Mouse (Mus musculus): ENCODE measurements at regions not wholly inside any gene's neighbourhood (a gene's known extent, or its start where the extent isn't known, plus 50 kb on each side); places are given as distances from the start of the nearest gene placed in this dataset.

- no peak for DNase-seq (ENCODE audit: low read depth, low spot score)
These were observed 191.5 kb upstream of the 9630041A04Rik start for GRCm38 (mm10) chr9:101670111-101670510.

GRCm38 (mm10) chr9:101649816-101650215, 211.8 kb upstream of the 9630041A04Rik start:
- no peak for DNase-seq (ENCODE audit: low read depth, low spot score)

- DNase-seq (ENCODE audit: low read depth, low spot score) = no peak
These were observed 220.1 kb upstream of the 9630041A04Rik start for GRCm38 (mm10) chr9:101641524-101641923.

- DNase-seq (ENCODE audit: low read depth, low spot score) = no peak
These were observed 221.0 kb upstream of the 9630041A04Rik start for GRCm38 (mm10) chr9:101640598-101640997.

GRCm38 (mm10) chr9:101616261-101616660, 245.4 kb upstream of the 9630041A04Rik start:
- no peak for DNase-seq (ENCODE audit: low read depth, low spot score)

GRCm38 (mm10) chr9:101615176-101615575, 246.5 kb upstream of the 9630041A04Rik start:
- no peak for DNase-seq (ENCODE audit: low read depth, low spot score)

- no peak for DNase-seq (ENCODE audit: low read depth, low spot score)
These were observed 247.7 kb upstream of the 9630041A04Rik start for GRCm38 (mm10) chr9:101613933-101614332.

GRCm38 (mm10) chr9:101613471-101613870, 248.2 kb upstream of the 9630041A04Rik start:
- DNase-seq (ENCODE audit: low read depth, low spot score) = no peak

GRCm38 (mm10) chr9:101612971-101613370, 248.7 kb upstream of the 9630041A04Rik start:
- DNase-seq (ENCODE audit: low read depth, low spot score) = no peak

GRCm38 (mm10) chr9:101612571-101612970, 249.1 kb upstream of the 9630041A04Rik start:
- DNase-seq (ENCODE audit: low read depth, low spot score) = no peak

GRCm38 (mm10) chr9:101611481-101611880, 250.2 kb upstream of the 9630041A04Rik start:
- DNase-seq (ENCODE audit: low read depth, low spot score) = no peak

GRCm38 (mm10) chr9:101610806-101611443, 250.7 kb upstream of the 9630041A04Rik start:
- DNase-seq (ENCODE audit: low read depth, low spot score) = no peak

GRCm38 (mm10) chr9:101610338-101610737, 251.3 kb upstream of the 9630041A04Rik start:
- no peak for DNase-seq (ENCODE audit: low read depth, low spot score)

- no peak for DNase-seq (ENCODE audit: low read depth, low spot score)
These were observed 258.8 kb upstream of the 9630041A04Rik start for GRCm38 (mm10) chr9:101602799-101603198.

- DNase-seq (ENCODE audit: low read depth, low spot score) = no peak
These were observed 264.7 kb upstream of the 9630041A04Rik start for GRCm38 (mm10) chr9:101596898-101597297.

- no peak for DNase-seq (ENCODE audit: low read depth, low spot score)
These were observed 266.5 kb upstream of the 9630041A04Rik start for GRCm38 (mm10) chr9:101595101-101595650.

GRCm38 (mm10) chr9:101592621-101593020, 269.0 kb upstream of the 9630041A04Rik start:
- no peak for DNase-seq (ENCODE audit: low read depth, low spot score)

- no peak for DNase-seq (ENCODE audit: low read depth, low spot score)
These were observed 270.0 kb upstream of the 9630041A04Rik start for GRCm38 (mm10) chr9:101591681-101592080.

- DNase-seq (ENCODE audit: low read depth, low spot score) = no peak
These were observed 271.3 kb upstream of the 9630041A04Rik start for GRCm38 (mm10) chr9:101590310-101590709.

- no peak for DNase-seq (ENCODE audit: low read depth, low spot score)
These were observed 280.6 kb upstream of the 9630041A04Rik start for GRCm38 (mm10) chr9:101581064-101581463.

- DNase-seq (ENCODE audit: low read depth, low spot score) = no peak
These were observed 290.9 kb upstream of the 9630041A04Rik start for GRCm38 (mm10) chr9:101570714-101571113.

GRCm38 (mm10) chr9:101563196-101563595, 298.4 kb upstream of the 9630041A04Rik start:
- no peak for DNase-seq (ENCODE audit: low read depth, low spot score)

GRCm38 (mm10) chr9:101559366-101559765, 302.3 kb upstream of the 9630041A04Rik start:
- no peak for DNase-seq (ENCODE audit: low read depth, low spot score)
